Mouse (Mus musculus) heart, postnatal 0 days (tissue): ENCODE measurements around the gene Gm48551.

Experiments used
- CTCF ChIP-seq: IDR thresholded peaks from 2 replicates; pipeline ENCODE4 v1.5.1; 2016; ENCODE audit warnings: antibody characterized with exemption, control low read depth, low read depth
- EP300 ChIP-seq: IDR thresholded peaks from 2 replicates; pipeline ENCODE4 v1.6.1; 2016; ENCODE audit warnings: antibody characterized with exemption, low read depth

DNA sequence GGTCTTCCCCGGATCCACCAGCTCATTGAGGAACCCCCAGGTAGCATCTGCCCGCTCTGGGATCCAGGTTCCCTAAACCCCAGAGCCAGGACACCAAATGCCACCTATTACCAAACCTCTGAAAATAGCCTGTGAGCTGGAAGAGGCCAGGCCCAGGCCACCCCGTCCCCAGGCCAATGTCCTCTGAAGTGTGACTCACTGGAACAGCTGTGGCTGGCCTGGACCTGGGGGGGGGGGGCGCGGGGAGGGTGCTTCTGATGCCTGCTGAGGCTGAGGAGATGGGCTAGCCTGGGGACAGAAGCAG is 37.5 kb downstream of the Gm48551 start:
- no peak for TF ChIP-seq CTCF
- no peak for TF ChIP-seq EP300
